Mouse (Mus musculus): ENCODE measurements around the gene Cmah.

DNA sequence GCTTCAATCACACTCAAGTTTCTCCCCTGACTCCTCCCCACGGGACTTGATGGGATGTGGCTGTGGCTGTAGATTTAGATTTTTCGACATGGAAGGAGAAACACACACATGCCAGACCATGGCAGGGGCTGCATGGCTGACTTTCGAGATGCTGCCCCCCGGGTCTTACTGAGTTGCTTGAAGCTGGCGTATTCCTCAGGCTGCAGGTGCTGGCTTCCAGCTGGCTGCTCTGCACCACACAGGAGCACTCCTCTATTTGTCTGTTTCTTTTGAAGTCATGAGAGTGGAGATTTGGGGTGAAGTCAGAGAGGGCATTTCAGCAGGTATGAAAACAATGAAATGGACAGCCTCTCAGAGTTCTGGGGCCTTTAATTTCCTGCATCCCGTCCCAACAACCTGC lies 180.0 kb downstream of the Cmah start:
- TF ChIP-seq CTCF (IDR thresholded peaks at IDR 0.05; ENCODE audit: control insufficient read depth, insufficient read depth, low read length): no peak
- no peak for TF ChIP-seq POLR2A (IDR thresholded peaks at IDR 0.05; ENCODE audit: borderline replicate concordance, control insufficient read depth, low read depth, low read length)
